Comparison of ENCODE assay signal across 18 mouse cellular contexts in genomic region chr1:59405370-59405769, GRCm38 (mm10).
DNase-seq lines count a peak whose midpoint lies in the region.
"Had no signal": no experiment of that assay in that cellular context is flagged by ENCODE, and none has a peak within 500 bp of the region (broad histone marks: within the 10 kb centered on the region; RNA-seq: fewer than 3 reads in every experiment).

No protein-coding gene starts in this region.

- DNase-seq in frontal cortex, postnatal 36 days (ENCODE audit: low spot score in 2 of 2): peak; percentile 14 to 17
- DNase-seq in frontal cortex, postnatal 14 days (ENCODE audit: low spot score in 2 of 2): no peak
- DNase-seq in brain, adult 2 months (ENCODE audit: low read depth, low spot score): peak; percentile 95
- peak; percentile 81 for DNase-seq in cerebellum, adult 11-12 months
- DNase-seq in cerebellum, postnatal 14 days: peak; percentile 63 to 77
- no peak for DNase-seq in urinary bladder, postnatal 4 days (ENCODE audit: low spot score in 2 of 2)
- DNase-seq in gastrocnemius, adult 8-10 months (ENCODE audit: low spot score in 2 of 2): no peak
- no peak for DNase-seq in right cerebral cortex, adult 18-20 months
- DNase-seq: adrenal gland, postnatal 14 days; gastrocnemius, postnatal 14 days; heart, adult 2 months; kidney, adult 8-10 months; kidney, postnatal 36 days; lung, adult 2 months; lung, postnatal 36 days; retina, postnatal 1 day; right cerebral cortex, postnatal 4 days; thymus, adult 2 months had no signal

Comparison
In these comparisons a context has a peak if more than half of its experiments do, and no peak if none do; other contexts are left out.
1. DNase-seq: peak in frontal cortex, postnatal 36 days (2 of 2), brain, adult 2 months (single experiment), cerebellum, adult 11-12 months (single experiment) and cerebellum, postnatal 14 days (2 of 2); none in frontal cortex, postnatal 14 days (0 of 2), urinary bladder, postnatal 4 days (0 of 2), gastrocnemius, adult 8-10 months (0 of 2) and right cerebral cortex, adult 18-20 months (single experiment).